In the genomic region with DNA sequence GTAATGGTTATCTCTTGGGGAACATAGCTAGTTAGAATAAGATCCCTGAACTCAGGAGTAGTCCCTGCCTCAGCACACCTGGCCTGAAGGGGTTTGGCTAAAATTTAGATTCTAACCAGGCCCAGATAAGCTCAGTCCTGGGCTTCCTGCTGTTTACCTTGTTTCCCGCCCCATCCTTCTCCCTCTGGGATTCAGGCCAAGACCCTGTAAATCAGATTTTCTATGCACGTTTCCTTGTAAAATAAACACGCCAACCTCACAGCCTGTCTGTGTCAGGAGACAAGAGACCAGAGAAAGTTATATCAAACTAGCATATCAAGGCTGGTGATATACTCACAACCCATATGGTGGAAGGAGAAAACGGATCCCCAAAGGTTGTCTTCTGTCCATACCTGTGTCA, we compare ENCODE assay signal across 17 mouse cellular contexts. TPM values are rescaled to one million over a fixed set of nuclear protein-coding genes. Genes with fewer than 3 reads are reported as not detected.
DNase-seq lines count a peak whose midpoint lies in the region; ATAC-seq and TF ChIP-seq lines count a peak whose summit lies in the region.
"Had no signal": no experiment of that assay in that cellular context is flagged by ENCODE, and none has a peak within 500 bp of the region (broad histone marks: within the 10 kb centered on the region; RNA-seq: fewer than 3 reads in every experiment).

No protein-coding gene starts in this region.

- 47% methylated on average over 4 of the region's 4 CpGs for WGBS in heart, embryonic 14.5 days
- WGBS in heart, embryonic 11.5 days (ENCODE audit: insufficient replicate concordance) = 54% methylated on average over 4 of the region's 4 CpGs
- 18% methylated on average over 4 of the region's 4 CpGs for WGBS in small intestine, adult 2 months
- 49% methylated on average over 4 of the region's 4 CpGs for WGBS in hindbrain, postnatal 0 days

- H3K4me3 ChIP-seq in heart, embryonic 14.5 days (ENCODE audit: control insufficient read depth in 1 of 2, insufficient read depth in 1 of 2, low read depth in 1 of 2, low read length in 2 of 2) = no peak overlapping the region
- no peak overlapping the region for H3K4me3 ChIP-seq in heart, embryonic 11.5 days (ENCODE audit: low read depth, low read length)
- H3K4me3 ChIP-seq in small intestine, adult 2 months (ENCODE audit: low read depth, low read length) = no peak overlapping the region
- no peak overlapping the region for H3K4me3 ChIP-seq in hindbrain, postnatal 0 days (ENCODE audit: low read length)
- H3K4me3 ChIP-seq: embryonic facial prominence, embryonic 12.5 days; midbrain, embryonic 13.5 days had no signal

- H3K36me3 ChIP-seq in heart, embryonic 14.5 days (ENCODE audit: control insufficient read depth, insufficient read depth, low read length) = peaks cover 16% of the 10 kb centered on the region
- H3K36me3 ChIP-seq in heart, embryonic 11.5 days (ENCODE audit: control insufficient read depth, insufficient read depth, low read length) = peaks cover 2% of the 10 kb centered on the region; the same call in 1 of the 2 replicates
- no peaks in the 10 kb centered on the region; the same call in 1 of the 2 replicates for H3K36me3 ChIP-seq in small intestine, adult 2 months (ENCODE audit: control insufficient read depth, insufficient read depth, low read length)
- no peaks in the 10 kb centered on the region for H3K36me3 ChIP-seq in hindbrain, postnatal 0 days (ENCODE audit: insufficient read depth, low read length)
- H3K36me3 ChIP-seq: embryonic facial prominence, embryonic 12.5 days; midbrain, embryonic 13.5 days had no signal

- no peak for ATAC-seq in heart, embryonic 14.5 days (ENCODE audit: insufficient number of reproducible peaks, insufficient read depth, low FRiP score, low read depth)
- no peak for ATAC-seq in heart, embryonic 11.5 days (replicated peaks; ENCODE audit: insufficient number of reproducible peaks, low FRiP score, low TSS enrichment)
- no peak for ATAC-seq in hindbrain, postnatal 0 days
- ATAC-seq: liver, postnatal 0 days; midbrain, embryonic 13.5 days had no signal

- H3K4me2 ChIP-seq in heart, embryonic 14.5 days (ENCODE audit: low read length) = no peak overlapping the region
- no peak overlapping the region for H3K4me2 ChIP-seq in heart, embryonic 11.5 days
- H3K4me2 ChIP-seq in hindbrain, postnatal 0 days (ENCODE audit: low read depth, low read length) = no peak overlapping the region
- H3K4me2 ChIP-seq: embryonic facial prominence, embryonic 12.5 days; midbrain, embryonic 13.5 days had no signal

- TF ChIP-seq CTCF in small intestine, adult 2 months (IDR thresholded peaks at IDR 0.05; ENCODE audit: extremely low read depth, insufficient read length, insufficient replicate concordance, low read depth, low read length) = no peak
- TF ChIP-seq CTCF in hindbrain, postnatal 0 days (IDR thresholded peaks at IDR 0.05; ENCODE audit: low read depth) = no peak

- peak; percentile 41 for DNase-seq in kidney, postnatal 10 days
- no peak for DNase-seq in kidney, adult 8-10 months
- DNase-seq in lung, postnatal 10 days = peak; percentile 68
- no peak for DNase-seq in hindbrain, postnatal 0 days (ENCODE audit: low spot score)
- DNase-seq: adrenal gland, postnatal 25 days; cerebellum, adult 2 months; gastrocnemius, postnatal 25 days; layer of hippocampus, postnatal 36 days; liver; liver, postnatal 0 days; right cerebral cortex, postnatal 14 days; thymus, postnatal 36 days had no signal

- no peak overlapping the region for H3K9ac ChIP-seq in heart, embryonic 14.5 days (ENCODE audit: low read length)
- H3K9ac ChIP-seq in heart, embryonic 11.5 days (ENCODE audit: low read depth, low read length) = no peak overlapping the region
- H3K9ac ChIP-seq in hindbrain, postnatal 0 days (replicated peaks; ENCODE audit: low read length) = no peak overlapping the region
- H3K9ac ChIP-seq: embryonic facial prominence, embryonic 12.5 days; liver, postnatal 0 days; midbrain, embryonic 13.5 days had no signal

- TF ChIP-seq POLR2A in small intestine, adult 2 months (IDR thresholded peaks at IDR 0.05; ENCODE audit: low read depth, low read length) = no peak

- peak overlapping the region; percentile 0 to 15; a peak in 1 of 4 replicates for H3K27ac ChIP-seq in heart, embryonic 14.5 days (replicated peaks in 1 of 2; ENCODE audit: control insufficient read depth in 1 of 2, insufficient read depth in 1 of 2, low read depth in 2 of 2, low read length in 2 of 2)
- no peak overlapping the region; the same call in 1 of the 2 replicates for H3K27ac ChIP-seq in heart, embryonic 11.5 days (ENCODE audit: low read depth, low read length)
- 0 out of 2 replicates have a peak overlapping the region, but pooled peaks have one; percentile 7 for H3K27ac ChIP-seq in small intestine, adult 2 months (ENCODE audit: insufficient read depth, low read depth, low read length)
- H3K27ac ChIP-seq in hindbrain, postnatal 0 days = no peak overlapping the region
- H3K27ac ChIP-seq: embryonic facial prominence, embryonic 12.5 days; midbrain, embryonic 13.5 days had no signal

- H3K27me3 ChIP-seq in heart, embryonic 14.5 days (ENCODE audit: control insufficient read depth, insufficient read depth, low read length) = no peaks in the 10 kb centered on the region
- no peaks in the 10 kb centered on the region for H3K27me3 ChIP-seq in heart, embryonic 11.5 days (ENCODE audit: control insufficient read depth, insufficient read depth, low read length)
- no peaks in the 10 kb centered on the region for H3K27me3 ChIP-seq in small intestine, adult 2 months (ENCODE audit: control insufficient read depth, insufficient read depth, low read length)
- H3K27me3 ChIP-seq in hindbrain, postnatal 0 days (ENCODE audit: insufficient read depth, low read length) = no peaks in the 10 kb centered on the region
- H3K27me3 ChIP-seq: embryonic facial prominence, embryonic 12.5 days; midbrain, embryonic 13.5 days had no signal

- H3K9me3 ChIP-seq in heart, embryonic 14.5 days (ENCODE audit: control insufficient read depth, low read length) = no peaks in the 10 kb centered on the region
- no peaks in the 10 kb centered on the region for H3K9me3 ChIP-seq in heart, embryonic 11.5 days (replicated peaks; ENCODE audit: control insufficient read depth, low read length)
- H3K9me3 ChIP-seq in hindbrain, postnatal 0 days (ENCODE audit: low read length) = no peaks in the 10 kb centered on the region
- H3K9me3 ChIP-seq: embryonic facial prominence, embryonic 12.5 days; midbrain, embryonic 13.5 days had no signal

- H3K4me1 ChIP-seq in heart, embryonic 14.5 days (ENCODE audit: control insufficient read depth in 2 of 2, insufficient read depth in 2 of 2, low read length in 2 of 2) = peaks cover 18 to 44% of the 10 kb centered on the region in 2 experiments
- H3K4me1 ChIP-seq in heart, embryonic 11.5 days (ENCODE audit: control insufficient read depth, insufficient read depth, low read length) = peaks cover 43% of the 10 kb centered on the region
- H3K4me1 ChIP-seq in small intestine, adult 2 months (ENCODE audit: control insufficient read depth, insufficient read depth, insufficient read length, low read length) = peaks cover 14% of the 10 kb centered on the region; the same call in 1 of the 2 replicates
- H3K4me1 ChIP-seq in hindbrain, postnatal 0 days (ENCODE audit: insufficient read depth, low read length) = no peaks in the 10 kb centered on the region
- H3K4me1 ChIP-seq: midbrain, embryonic 13.5 days had no signal

RNA-seq across cellular contexts. Expression of a gene that starts 42.8 kb away (rescaled TPM):
- polyA plus RNA-seq in heart, embryonic 14.5 days (2014; fragmentation: Nextera tagmentation; extraction: Ambion mirVana) = 141 and 152 TPM in 2 replicates
- polyA plus RNA-seq in heart, embryonic 11.5 days (2014; fragmentation: Nextera tagmentation; extraction: Ambion mirVana) = 97.3 and 113 TPM in 2 replicates
- 19.6 and 30.7 TPM in 2 replicates for polyA plus RNA-seq in small intestine, adult 2 months (2012; rRNA removed)
- 6.3 and 7.1 TPM in 2 replicates for total RNA-seq in hindbrain, postnatal 0 days (2014; rRNA removed)
- 24.6 and 25.2 TPM in 2 replicates for polyA plus RNA-seq in hindbrain, postnatal 0 days (2015; fragmentation: Nextera tagmentation; extraction: Ambion mirVana)

Comparison
In these comparisons a context has a peak if more than half of its experiments do, and no peak if none do; other contexts are left out.
1. H3K27ac ChIP-seq: peak in heart, embryonic 14.5 days (2 of 2) and small intestine, adult 2 months (single experiment); none in heart, embryonic 11.5 days (single experiment) and hindbrain, postnatal 0 days (single experiment).
2. DNase-seq: peak in kidney, postnatal 10 days (single experiment) and lung, postnatal 10 days (single experiment); none in kidney, adult 8-10 months (0 of 2) and hindbrain, postnatal 0 days (single experiment).